Mouse (Mus musculus): ENCODE data around the gene Chrdl1. TPM values are rescaled to one million over a fixed set of nuclear protein-coding genes. Genes with fewer than 3 reads are reported as not detected.

The Chrdl1 gene
- polyA plus RNA-seq, 1 experiment from 2014 or later = 8.0 TPM

DNA sequence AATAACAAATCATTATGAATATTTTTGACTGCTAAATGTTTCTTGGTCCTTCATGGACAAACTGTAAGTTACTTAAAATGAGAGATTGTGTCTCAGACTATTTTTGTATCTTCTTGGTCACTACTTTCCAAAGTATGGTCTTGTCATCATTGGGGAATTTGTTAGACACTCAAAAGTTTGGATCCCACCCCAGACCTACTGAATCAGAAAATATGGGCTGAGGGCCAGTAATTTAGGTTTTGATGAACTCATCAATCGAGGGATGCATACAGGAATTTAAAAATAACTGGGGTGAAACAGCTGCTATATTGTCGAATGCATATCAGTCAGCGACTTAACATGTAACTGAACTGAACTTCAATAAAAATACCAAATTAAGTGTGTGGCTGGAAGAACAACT is 80.9 kb downstream of the Chrdl1 start:
- Histone ChIP-seq H3K27ac (no peak overlapping the region), H3K9ac (replicated peaks) (no peak overlapping the region), H3K9me3 (no peaks in the 10 kb centered on the region), H3K4me3 (replicated peaks) (no peak overlapping the region), H3K4me2 (replicated peaks) (no peak overlapping the region), H3K4me1 (replicated peaks) (no peaks in the 10 kb centered on the region), H3K36me3 (no peaks in the 10 kb centered on the region), H3K27me3 (no peaks in the 10 kb centered on the region)
- ATAC-seq = no peak
- WGBS = 81% methylated on average over 3 of the region's 3 CpGs

DNA sequence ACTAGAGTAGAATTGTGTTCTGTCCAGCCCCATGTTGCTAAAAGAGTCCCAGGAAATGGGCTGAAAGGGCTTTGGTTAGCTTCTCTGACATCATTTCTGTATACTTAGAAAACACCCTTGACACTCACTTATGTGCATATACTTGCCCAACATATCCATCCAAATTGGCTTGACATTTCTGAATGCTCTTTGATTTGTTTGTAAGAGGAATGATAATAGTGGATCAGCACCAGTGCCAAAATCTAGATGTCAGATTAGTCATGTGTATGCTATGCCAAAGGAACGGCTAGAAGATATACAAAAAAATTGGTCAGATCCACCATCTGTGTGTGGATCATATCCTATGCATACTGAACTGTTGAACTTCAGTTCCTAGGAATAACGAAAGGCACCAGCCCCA is 99.3 kb downstream of the Chrdl1 start:
- H3K27ac ChIP-seq = no peak overlapping the region
- peaks cover 30% of the 10 kb centered on the region; the same call in 1 of the 2 replicates for H3K27me3 ChIP-seq
- no peak for ATAC-seq
- no peak overlapping the region for H3K9ac ChIP-seq (replicated peaks)
- WGBS = 86% methylated on average over 2 of the region's 2 CpGs
- no peaks in the 10 kb centered on the region for H3K36me3 ChIP-seq
- no peaks in the 10 kb centered on the region for H3K4me1 ChIP-seq (replicated peaks)
- no peak overlapping the region for H3K4me2 ChIP-seq (replicated peaks)
- no peaks in the 10 kb centered on the region for H3K9me3 ChIP-seq
- H3K4me3 ChIP-seq (replicated peaks) = no peak overlapping the region

DNA sequence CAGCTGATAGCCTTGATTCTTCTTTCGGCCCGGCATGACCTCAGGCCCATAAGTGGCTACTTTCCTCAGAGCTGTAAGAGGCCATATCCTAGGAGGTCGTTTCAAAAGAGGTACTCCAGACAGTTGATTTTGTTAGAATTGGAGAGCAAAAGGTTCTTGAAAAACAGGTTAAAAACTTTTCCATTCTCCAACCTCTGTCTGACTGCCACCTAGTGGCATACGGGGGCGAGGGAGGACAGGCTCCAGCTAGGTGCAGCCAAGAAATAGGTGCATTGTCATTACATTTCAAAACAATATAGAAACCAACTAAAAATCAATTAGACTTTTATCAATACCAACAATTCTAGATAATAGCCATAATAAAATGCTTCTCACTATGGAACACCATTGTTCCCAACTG is 118.9 kb downstream of the Chrdl1 start:
- H3K4me2 ChIP-seq (replicated peaks) = no peak overlapping the region
- no peaks in the 10 kb centered on the region for H3K36me3 ChIP-seq
- H3K9me3 ChIP-seq = no peaks in the 10 kb centered on the region
- ATAC-seq = no peak
- no peak overlapping the region for H3K4me3 ChIP-seq (replicated peaks)
- 0 out of 2 replicates have a peak, but pooled peaks cover 3% of the 10 kb centered on the region for H3K4me1 ChIP-seq (replicated peaks)
- H3K27ac ChIP-seq = no peak overlapping the region
- no peak overlapping the region for H3K9ac ChIP-seq (replicated peaks)
- WGBS = 42% methylated on average over 5 of the region's 5 CpGs
- H3K27me3 ChIP-seq = peaks cover 3% of the 10 kb centered on the region; the same call in 1 of the 2 replicates

DNA sequence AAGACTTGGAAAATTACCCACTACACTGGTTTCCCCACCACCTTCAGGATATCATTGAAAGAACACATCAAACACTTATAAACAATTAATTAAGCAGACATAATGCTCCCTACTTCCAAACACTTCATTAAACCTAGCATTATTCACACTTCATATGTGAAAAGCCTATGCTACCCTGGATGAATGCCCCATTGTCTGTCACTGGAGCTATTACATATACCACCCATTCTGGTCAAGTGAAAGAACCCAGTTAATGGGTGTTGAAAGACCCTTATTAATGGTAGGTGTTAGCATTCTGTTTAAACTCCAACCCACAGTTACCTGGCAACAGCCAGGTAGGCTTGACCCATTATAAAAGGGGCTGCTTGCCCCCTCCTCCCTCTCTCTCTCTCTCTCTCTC is 143.4 kb downstream of the Chrdl1 start:
- no peaks in the 10 kb centered on the region for H3K9me3 ChIP-seq
- H3K4me1 ChIP-seq (replicated peaks) = no peaks in the 10 kb centered on the region
- no peaks in the 10 kb centered on the region for H3K27me3 ChIP-seq
- no peak overlapping the region for H3K4me3 ChIP-seq (replicated peaks)
- no peaks in the 10 kb centered on the region for H3K36me3 ChIP-seq
- ATAC-seq = no peak
- H3K9ac ChIP-seq (replicated peaks) = no peak overlapping the region
- no peak overlapping the region for H3K4me2 ChIP-seq (replicated peaks)
- no peak overlapping the region for H3K27ac ChIP-seq

Other genes with a start within 250 kb of the Chrdl1 start
- 164 and 171 TPM in 2 replicates for gene Pak3, start 124.3 kb upstream of the Chrdl1 start, polyA plus RNA-seq (2015; fragmentation: Nextera tagmentation; extraction: Ambion mirVana)